Mouse (Mus musculus): ENCODE results near the gene Lrch2. TPM values are rescaled to one million over a fixed set of nuclear protein-coding genes. Genes with fewer than 3 reads are reported as not detected.

Lrch2 gene
- polyA plus RNA-seq, 1 experiment from 2014 or later, result 12.8 TPM

DNA sequence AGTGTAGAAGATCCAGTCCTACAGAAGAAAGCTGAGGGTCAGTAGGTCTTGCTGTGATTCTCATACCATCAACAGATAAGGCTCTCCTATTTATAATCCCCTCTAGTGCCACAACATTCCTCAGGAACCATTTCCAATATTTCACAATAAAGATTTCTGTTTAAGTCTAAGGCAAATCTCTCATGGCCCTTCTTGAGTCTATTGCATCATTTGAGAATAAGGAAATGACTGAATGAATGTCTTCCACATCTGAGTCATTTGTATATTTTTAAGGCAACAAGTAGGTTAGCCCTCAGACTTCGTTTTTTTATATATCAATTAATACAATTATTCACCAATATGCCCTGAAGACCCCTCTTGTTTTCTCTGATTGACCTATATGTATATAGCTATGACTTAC, 124.8 kb downstream of the Lrch2 start, which contains the start of gene Il13ra2:
Gene Il13ra2, minus strand, starts transcription at position 64 of the 400 bp plus-strand sequence.
- no peak within 1 kb of the TSS for H3K4me3 ChIP-seq
- H3K4me1 ChIP-seq, result no peaks in the 10 kb centered on the region
- WGBS, result 56% methylated on average over 1 of the region's 1 CpGs
- H3K9ac ChIP-seq, result no peak within 1 kb of the TSS
- no peak for ATAC-seq (ENCODE audit: low FRiP score, low read depth)
- no peaks in the 10 kb centered on the region for H3K9me3 ChIP-seq
- H3K36me3 ChIP-seq, result no peaks in the 10 kb centered on the region
- no peaks in the 10 kb centered on the region for H3K27me3 ChIP-seq (replicated peaks)
- no peak within 1 kb of the TSS for H3K27ac ChIP-seq
- H3K4me2 ChIP-seq (replicated peaks), result no peak within 1 kb of the TSS

Other genes with a start within 250 kb of the Lrch2 start
- 0.24 TPM in 1 of 2 replicates, not detected in the other for gene Il13ra2, start 124.9 kb downstream of the Lrch2 start, polyA plus RNA-seq (2016; fragmentation: Nextera tagmentation; extraction: Ambion mirVana)
- not detected in 2 replicates for gene Vmn1r239-ps, start 100.4 kb downstream of the Lrch2 start, polyA plus RNA-seq (2016; fragmentation: Nextera tagmentation; extraction: Ambion mirVana)
- gene Gm15128, start 211.9 kb upstream of the Lrch2 start, polyA plus RNA-seq (2016; fragmentation: Nextera tagmentation; extraction: Ambion mirVana), result not detected in 2 replicates